Mouse (Mus musculus): ENCODE data around the gene Muc1.

Muc1 gene

GRCm38 (mm10) chr3:89233562-89234110 lies 4.8 kb downstream of the Muc1 start:
- DNase-seq (ENCODE audit: low spot score in 2 of 2), result no peak

DNA sequence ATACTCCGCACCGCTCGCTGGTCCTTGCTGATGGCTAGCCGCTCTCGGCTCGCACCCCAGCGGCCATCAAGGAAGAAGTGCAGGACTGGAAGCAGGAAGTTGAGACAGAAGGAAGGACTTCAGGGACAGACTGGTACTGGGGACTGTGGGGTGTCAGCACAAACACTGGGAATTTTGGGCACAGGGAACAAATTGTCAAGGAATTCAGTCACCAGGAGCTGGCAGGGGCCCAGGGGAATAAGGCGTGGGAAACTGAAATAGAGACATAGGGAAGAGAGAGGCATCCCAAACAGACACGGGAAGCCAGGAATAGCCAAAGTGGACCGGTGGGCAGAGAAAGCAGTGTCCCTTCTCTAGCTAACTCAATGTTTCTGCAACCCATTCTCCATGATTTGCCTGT lies 7.7 kb downstream of the Muc1 start:
- DNase-seq (ENCODE audit: low spot score in 2 of 2), result no peak

DNA sequence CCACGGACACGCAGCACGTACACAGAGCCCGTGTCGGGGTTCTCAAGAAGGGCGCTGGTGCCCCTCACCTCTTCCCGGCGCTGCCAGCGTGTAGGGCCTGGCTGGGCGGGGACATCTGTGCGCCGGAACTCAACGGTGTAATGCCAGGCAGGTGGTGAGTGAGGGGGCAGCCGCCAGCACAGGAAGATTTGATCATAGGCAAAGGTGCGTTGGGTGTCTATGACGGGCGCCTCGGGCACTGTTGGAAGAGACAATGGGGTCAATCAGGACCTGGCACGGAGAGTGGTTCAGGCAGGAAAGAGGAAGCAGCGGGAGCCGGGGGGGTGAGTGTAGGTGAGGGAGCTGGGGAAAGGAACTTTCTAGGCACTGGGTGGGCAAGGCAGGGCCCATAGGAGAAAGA lies 8.8 kb downstream of the Muc1 start:
- no peak for DNase-seq (ENCODE audit: low spot score in 2 of 2)

- DNase-seq (ENCODE audit: low spot score in 2 of 2), result peak in 1 of 2 experiments; percentile 25
Observed at GRCm38 (mm10) chr3:89238494-89238893, 9.6 kb downstream of the Muc1 start.

- DNase-seq (ENCODE audit: low spot score in 2 of 2), result peak; percentile 70 to 74
Observed at GRCm38 (mm10) chr3:89242331-89242895, 13.6 kb downstream of the Muc1 start.

DNA sequence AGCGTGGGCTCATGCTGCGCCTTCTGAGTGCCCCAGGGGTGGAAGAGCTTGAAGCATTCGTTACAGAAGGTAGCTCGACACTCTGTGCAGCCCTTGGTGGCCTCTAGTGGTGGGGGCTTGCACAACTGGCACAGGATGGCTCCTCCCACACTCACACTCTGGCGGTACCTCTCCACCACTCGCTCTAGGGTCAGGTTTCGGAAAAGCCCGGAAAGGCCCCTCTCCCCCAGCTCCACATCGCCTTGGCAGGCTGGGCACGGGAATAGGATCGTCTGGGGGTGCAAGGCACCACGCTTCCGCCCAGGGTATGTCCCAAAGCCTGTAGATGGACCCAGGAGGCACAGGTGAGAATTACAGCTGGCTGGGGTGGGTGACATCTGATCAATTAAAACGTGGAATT lies 14.8 kb downstream of the Muc1 start:
- DNase-seq (ENCODE audit: low spot score in 2 of 2), result peak in 1 of 2 experiments; percentile 74

DNA sequence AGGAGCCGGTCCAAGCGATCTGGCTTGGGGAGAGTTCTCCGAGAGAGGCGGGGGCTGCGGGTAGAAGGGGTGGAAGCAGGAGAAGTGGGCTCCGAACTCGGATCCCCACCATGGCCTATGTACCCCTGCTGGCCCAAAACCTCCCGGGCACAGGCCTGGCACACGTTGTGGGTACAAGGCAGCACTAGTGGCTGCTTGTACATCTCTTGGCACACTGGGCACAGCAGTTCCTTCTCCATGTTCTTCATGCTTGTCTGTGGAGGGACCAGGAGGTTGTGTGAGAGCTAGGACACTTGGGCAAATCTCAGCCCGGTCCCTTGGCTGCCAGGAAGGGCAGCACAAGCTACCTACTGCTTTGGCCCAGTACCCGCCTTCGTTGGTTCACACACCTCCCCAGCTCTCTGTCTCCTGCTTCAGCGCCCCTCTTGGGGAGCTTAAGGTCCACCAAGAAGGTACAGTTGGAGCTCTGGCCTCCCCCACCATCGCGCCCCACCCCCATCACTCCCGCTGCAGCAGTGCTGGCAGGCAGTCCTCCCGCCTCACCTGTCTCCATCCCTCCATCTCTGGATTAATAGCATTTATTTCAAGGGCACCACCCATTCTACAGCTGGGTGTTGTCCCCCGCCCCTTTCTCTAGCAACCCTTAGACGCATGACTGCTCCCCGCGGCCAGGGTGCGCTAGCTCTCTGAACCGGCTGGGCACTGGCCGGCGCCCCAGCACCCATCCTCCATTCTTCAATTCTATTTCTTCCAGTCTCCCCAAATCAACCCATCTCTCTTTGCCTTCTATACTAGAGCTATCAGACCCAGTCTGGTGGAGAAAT lies 15.5 kb downstream of the Muc1 start:
- peak in 1 of 2 experiments; percentile 68 for DNase-seq (ENCODE audit: low spot score in 2 of 2)

- peak; percentile 92 for DNase-seq (ENCODE audit: low spot score in 2 of 2)
Observed at GRCm38 (mm10) chr3:89244982-89245687, 16.3 kb downstream of the Muc1 start.

DNA sequence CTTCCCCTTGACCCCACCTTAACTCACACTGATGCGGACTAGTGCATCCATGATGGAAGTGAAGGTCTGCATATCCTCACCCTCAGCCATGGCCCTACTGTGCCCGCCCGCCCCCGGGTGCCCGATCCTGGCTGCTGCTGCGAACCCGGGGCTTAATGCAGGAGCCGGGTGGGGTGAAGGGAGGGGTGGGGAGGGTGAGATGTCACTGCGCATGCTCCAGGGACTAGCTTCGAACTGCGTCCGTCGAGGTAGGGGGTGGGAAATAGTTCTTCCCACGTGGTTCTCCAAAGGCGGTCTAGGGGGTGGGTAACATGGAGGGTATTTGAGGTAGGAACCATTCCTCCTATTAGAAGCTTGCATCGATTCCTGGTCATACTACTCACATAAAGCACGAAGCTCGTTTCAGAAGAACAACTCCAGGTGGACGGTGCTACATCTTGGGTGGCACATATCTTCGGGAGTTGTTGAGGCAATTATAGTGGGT lies 16.9 kb downstream of the Muc1 start, which contains the start of gene Krtcap2:
Gene Krtcap2, plus strand, starts transcription at position 279 of the 484 bp plus-strand sequence.
- DNase-seq (ENCODE audit: low spot score in 2 of 2), result peak; percentile 91 to 92

GRCm38 (mm10) chr3:89246261-89247100 lies 17.6 kb downstream of the Muc1 start, which contains the start of gene Trim46:
Gene Trim46 (minus strand): TSS chr3:89246309.
- peak; percentile 95 for DNase-seq (ENCODE audit: low spot score in 2 of 2)

- no peak for DNase-seq (ENCODE audit: low spot score in 2 of 2)
Observed at GRCm38 (mm10) chr3:89247466-89247865, 18.6 kb downstream of the Muc1 start.

DNA sequence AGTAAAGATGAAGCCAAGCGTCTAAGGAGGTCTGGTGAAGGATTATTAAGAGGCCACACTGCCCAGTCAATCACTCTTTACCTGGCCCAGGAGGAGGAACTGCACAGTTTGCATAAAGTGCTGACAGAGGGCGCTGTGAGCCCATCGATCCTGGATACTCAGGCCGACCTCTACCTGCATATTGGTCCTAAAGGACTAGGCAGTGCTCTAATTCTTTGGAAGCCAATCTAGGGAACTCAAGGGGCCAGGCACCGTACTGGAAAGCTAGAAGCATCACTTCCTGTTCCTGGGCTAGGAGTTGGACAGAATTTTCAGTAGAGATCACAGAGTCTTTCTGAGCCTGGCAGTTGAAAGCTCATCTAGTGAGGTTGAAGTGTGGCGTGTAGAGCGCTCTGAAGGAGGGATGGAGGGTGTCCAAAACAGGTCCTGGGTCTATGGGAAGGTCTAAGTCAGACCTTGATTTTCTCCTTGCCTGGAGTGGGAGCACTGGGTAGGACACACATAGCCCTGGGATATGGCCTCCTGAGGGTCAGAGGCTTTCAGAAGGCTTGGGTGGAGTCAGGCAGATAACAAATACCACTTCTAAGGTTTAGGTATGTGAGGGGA lies 21.7 kb downstream of the Muc1 start:
- DNase-seq (ENCODE audit: low spot score in 2 of 2), result peak in 1 of 2 experiments; percentile 62

- peak; percentile 38 to 49 for DNase-seq (ENCODE audit: low spot score in 2 of 2)
Observed at GRCm38 (mm10) chr3:89251365-89251895, 22.6 kb downstream of the Muc1 start.

DNA sequence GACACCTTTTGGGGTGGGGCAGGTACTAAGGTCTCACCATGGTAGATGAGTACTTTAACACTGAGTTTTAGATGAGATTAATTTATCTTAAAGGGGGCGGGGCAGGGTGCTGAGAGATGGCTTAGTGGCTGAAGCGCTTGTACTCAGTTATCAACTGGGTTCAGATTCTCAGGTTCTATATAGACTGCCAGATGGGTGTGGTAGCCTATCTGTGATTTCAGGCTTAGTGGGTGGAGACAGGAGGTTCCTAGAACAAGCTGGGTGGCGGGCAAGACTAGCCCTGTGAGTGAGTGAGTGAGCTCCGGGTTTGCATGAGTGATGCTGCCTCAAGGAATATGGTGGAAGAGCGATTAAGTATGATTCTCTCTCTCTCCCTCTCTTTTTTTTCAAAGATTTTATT lies 26.1 kb downstream of the Muc1 start:
- no peak for DNase-seq (ENCODE audit: low spot score in 2 of 2)

- no peak for DNase-seq (ENCODE audit: low spot score in 2 of 2)
Observed at GRCm38 (mm10) chr3:89256177-89256576, 27.3 kb downstream of the Muc1 start.

DNA sequence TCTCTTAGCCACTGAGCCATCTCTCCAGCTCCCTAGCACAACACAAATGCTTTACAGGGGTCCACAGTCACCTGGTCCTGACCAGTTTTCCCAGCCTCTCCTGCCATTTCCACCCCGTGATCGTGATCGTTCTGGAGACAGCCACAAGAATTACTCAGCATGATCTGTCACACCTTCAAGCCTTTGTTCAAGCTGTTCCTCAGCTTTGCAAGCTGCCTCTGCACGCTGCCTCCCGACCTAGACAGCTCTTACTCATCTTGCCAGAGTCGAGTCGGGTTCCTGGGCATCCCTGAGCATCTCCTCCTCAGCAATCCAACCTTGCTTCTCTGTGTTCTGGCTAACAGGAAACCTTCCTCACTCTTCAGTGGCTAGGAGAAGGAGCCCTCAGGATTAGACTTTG lies 30.2 kb downstream of the Muc1 start, which contains the start of gene Dpm3:
Gene Dpm3, plus strand, starts transcription at position 283 of the 400 bp plus-strand sequence.
- DNase-seq (ENCODE audit: low spot score in 2 of 2), result no peak

GRCm38 (mm10) chr3:89260211-89260610 lies 31.4 kb downstream of the Muc1 start:
- no peak for DNase-seq (ENCODE audit: low spot score in 2 of 2)

- DNase-seq (ENCODE audit: low spot score in 2 of 2), result no peak
Observed at GRCm38 (mm10) chr3:89262417-89262816, 33.6 kb downstream of the Muc1 start.

GRCm38 (mm10) chr3:89266439-89266893 lies 37.6 kb downstream of the Muc1 start:
- DNase-seq (ENCODE audit: low spot score in 2 of 2), result peak; percentile 90 to 92

GRCm38 (mm10) chr3:89268916-89269315 lies 40.1 kb downstream of the Muc1 start:
- DNase-seq (ENCODE audit: low spot score in 2 of 2), result no peak
